Mouse (Mus musculus): ENCODE results near the gene Fgd4. TPM values are rescaled to one million over a fixed set of nuclear protein-coding genes. Genes with fewer than 3 reads are reported as not detected.

The Fgd4 gene
- polyA plus RNA-seq (2015; fragmentation: Nextera tagmentation; extraction: Ambion mirVana): 5.3 and 6.9 TPM in 2 replicates

DNA sequence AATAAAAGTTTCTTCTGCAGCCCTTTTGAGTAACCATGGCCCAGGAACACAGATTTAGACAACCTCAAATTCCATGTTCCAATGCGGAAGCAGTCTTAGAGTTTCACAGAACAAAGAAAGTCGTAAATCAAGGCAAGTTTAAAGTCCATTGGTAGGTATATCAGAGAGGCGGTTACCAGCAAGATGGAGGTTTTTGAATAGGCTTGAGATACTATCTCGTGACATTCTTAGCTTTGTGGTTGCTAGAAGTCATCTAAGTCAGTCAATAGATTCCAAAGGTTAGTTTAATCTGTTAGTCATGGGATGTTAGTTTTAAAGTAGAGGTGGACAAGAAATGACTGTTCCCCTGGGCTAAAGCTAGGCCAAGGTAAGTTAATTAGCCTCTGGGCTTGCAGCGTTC, at the start of gene Fgd4:
Gene Fgd4, minus strand, starts transcription at position 89 of the 400 bp plus-strand sequence.
- peak within 1 kb of the TSS; percentile 83 for H3K27ac ChIP-seq
- H3K4me3 ChIP-seq: peak within 1 kb of the TSS; percentile 83
- WGBS: 47% methylated on average over 5 of the region's 5 CpGs
- no peaks in the 10 kb centered on the region for H3K36me3 ChIP-seq
- no peak for ATAC-seq (ENCODE audit: borderline replicate concordance, extremely low read depth, low FRiP score, low TSS enrichment)
- no peaks in the 10 kb centered on the region for H3K9me3 ChIP-seq
- H3K4me2 ChIP-seq: peak within 1 kb of the TSS; percentile 97
- peaks cover 8% of the 10 kb centered on the region; the same call in 1 of the 2 replicates for H3K4me1 ChIP-seq
- 0 out of 2 replicates have a peak, but pooled peaks cover 5% of the 10 kb centered on the region for H3K27me3 ChIP-seq
- peak within 1 kb of the TSS; percentile 78 for H3K9ac ChIP-seq

DNA sequence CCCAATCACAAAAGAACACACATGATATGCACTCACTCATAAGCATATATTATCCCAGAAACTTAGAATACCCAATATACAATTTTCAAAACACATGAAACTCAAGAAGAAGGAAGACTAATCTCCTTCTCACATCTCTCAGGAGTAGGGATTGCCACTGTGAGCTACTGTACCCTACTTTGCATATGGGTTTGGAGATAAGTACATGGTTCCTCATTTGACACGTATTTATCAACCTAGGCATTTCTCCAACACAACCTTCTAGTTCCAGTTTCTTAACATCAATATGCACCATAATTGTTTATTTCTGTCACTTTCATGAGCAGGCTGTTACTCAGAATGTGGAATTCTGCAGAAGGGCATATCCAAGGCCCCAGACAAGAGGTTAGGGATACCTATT, 44.8 kb upstream of the Fgd4 start:
- 78% methylated on average over 1 of the region's 1 CpGs for WGBS
- Histone ChIP-seq H3K27me3 (no peaks in the 10 kb centered on the region), H3K9ac (no peak overlapping the region), H3K4me2 (no peak overlapping the region), H3K27ac (no peak overlapping the region), H3K4me1 (no peaks in the 10 kb centered on the region), H3K4me3 (no peak overlapping the region), H3K36me3 (no peaks in the 10 kb centered on the region), H3K9me3 (no peaks in the 10 kb centered on the region)
- ATAC-seq (ENCODE audit: borderline replicate concordance, extremely low read depth, low FRiP score, low TSS enrichment): no peak

DNA sequence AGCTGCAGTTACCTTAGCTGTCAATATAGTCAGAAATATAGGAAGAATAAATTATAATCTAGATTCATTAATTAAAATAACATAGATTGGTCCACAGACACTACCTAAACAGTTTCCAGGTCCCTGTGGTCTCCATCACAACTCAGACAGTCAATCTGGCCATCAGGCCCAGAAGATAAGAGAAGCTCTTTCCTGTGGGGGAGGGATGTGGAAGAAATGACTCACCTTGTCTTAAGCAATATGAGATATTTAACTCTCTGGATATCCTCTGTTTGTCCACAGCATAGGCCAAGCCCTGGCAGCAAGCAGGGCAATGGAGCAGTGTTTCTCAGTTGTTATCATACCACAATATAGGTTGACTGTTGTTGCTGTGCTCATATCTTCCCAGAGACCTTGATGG, 33.4 kb upstream of the Fgd4 start:
- Histone ChIP-seq H3K9me3 (no peaks in the 10 kb centered on the region), H3K27ac (no peak overlapping the region), H3K4me2 (no peak overlapping the region), H3K4me3 (no peak overlapping the region), H3K9ac (no peak overlapping the region), H3K36me3 (no peaks in the 10 kb centered on the region), H3K4me1 (no peaks in the 10 kb centered on the region), H3K27me3 (no peaks in the 10 kb centered on the region)
- no peak for ATAC-seq (ENCODE audit: borderline replicate concordance, extremely low read depth, low FRiP score, low TSS enrichment)

DNA sequence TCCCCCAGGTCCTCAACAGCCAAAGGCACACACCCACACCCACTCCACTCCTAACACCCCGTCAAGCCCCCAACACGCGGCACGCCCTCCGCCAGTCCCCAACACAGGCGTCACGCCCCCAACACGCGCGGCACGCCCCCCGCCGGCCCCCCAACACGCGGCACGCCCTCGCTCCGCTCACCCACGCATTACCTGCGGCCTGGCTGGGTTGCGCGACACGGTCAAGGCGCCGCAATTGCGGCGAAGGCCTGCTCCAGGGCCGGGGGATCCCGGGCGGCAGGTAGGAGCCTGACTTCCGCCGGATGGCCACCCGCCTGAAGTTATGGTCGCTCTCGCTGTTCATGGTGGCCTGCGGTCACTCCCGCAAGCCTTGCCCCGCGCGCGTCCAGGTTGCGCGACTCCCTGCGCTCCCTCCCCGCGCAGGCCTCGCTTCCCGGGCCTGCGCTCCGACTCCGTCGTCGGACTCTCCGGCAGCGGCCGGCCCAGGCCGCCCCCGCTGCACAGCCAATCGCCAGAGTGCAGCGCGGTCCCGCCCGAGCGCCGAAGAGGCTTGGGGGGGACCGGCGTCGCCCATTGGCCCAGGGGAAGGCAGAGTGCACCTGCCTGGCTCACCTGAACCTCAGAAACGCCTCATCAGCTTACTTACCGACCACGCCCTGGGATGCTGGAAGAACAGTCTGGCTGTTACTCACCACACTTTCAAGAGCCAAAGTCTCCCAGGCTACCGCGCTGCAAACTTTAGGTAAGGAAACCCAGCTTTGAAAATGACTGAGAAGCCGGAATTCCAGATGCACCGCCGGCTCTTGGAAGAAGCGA, 555 bp downstream of the Fgd4 start:
- WGBS: under 1% methylated on average over 77 of the region's 77 CpGs
- peak; percentile 95 for ATAC-seq (ENCODE audit: borderline replicate concordance, extremely low read depth, low FRiP score, low TSS enrichment)
- Histone ChIP-seq H3K4me3 (peak overlapping the region; percentile 83), H3K9ac (peak overlapping the region; percentile 78), H3K27me3 (0 out of 2 replicates have a peak, but pooled peaks cover 5% of the 10 kb centered on the region), H3K27ac (peak overlapping the region; percentile 83), H3K4me2 (peak overlapping the region; percentile 97), H3K4me1 (peaks cover 8% of the 10 kb centered on the region; the same call in 1 of the 2 replicates), H3K36me3 (no peaks in the 10 kb centered on the region), H3K9me3 (no peaks in the 10 kb centered on the region)

DNA sequence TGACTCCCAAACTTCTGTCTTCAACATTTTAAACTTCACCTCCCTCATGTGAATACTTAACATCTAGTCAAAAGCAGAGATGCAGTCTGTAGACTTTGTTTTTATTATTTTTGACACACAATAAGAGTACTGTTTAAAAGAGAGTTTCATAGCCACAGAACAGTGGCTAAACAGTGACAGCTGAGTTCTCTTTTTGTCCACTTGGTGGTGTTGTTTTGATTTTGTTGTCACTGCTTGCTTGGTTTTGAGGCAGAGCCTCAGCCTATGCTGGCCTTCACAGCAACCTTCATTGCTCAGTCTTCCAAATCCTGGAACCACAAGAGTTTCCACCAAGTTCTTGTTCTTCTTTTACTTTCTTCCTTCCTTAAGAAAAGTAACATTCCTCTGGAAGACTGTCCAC, 3.8 kb downstream of the Fgd4 start:
- no peak overlapping the region for H3K27ac ChIP-seq
- no peak overlapping the region for H3K4me3 ChIP-seq
- H3K4me1 ChIP-seq: peaks cover 8% of the 10 kb centered on the region; the same call in 1 of the 2 replicates
- no peaks in the 10 kb centered on the region for H3K36me3 ChIP-seq
- ATAC-seq (ENCODE audit: borderline replicate concordance, extremely low read depth, low FRiP score, low TSS enrichment): no peak
- H3K27me3 ChIP-seq: 0 out of 2 replicates have a peak, but pooled peaks cover 5% of the 10 kb centered on the region
- no peaks in the 10 kb centered on the region for H3K9me3 ChIP-seq
- H3K4me2 ChIP-seq: no peak overlapping the region
- H3K9ac ChIP-seq: no peak overlapping the region

DNA sequence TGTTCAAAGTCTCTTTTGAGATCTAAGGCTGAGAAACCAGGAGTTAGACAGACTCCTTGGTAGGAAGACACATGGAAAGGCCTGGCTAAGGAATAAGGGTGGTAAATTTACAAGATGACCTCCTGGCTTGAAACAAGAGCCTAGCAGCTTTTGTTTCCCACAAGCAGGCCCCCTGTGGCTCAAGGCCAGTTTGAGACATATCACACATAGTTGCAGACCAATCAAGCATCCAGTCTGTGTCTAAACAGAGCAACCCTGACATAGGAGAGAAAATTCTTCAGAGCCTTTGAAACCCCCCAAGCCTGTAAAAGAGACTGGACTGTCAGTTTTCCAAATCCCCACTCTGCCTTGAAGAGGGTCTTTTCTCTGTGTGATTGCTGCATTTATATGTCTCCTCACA, 7.7 kb downstream of the Fgd4 start:
- H3K9ac ChIP-seq: no peak overlapping the region
- H3K4me1 ChIP-seq: no peaks in the 10 kb centered on the region
- H3K27ac ChIP-seq: no peak overlapping the region
- H3K36me3 ChIP-seq: no peaks in the 10 kb centered on the region
- no peaks in the 10 kb centered on the region for H3K9me3 ChIP-seq
- no peak overlapping the region for H3K4me2 ChIP-seq
- no peak; the same call in 1 of the 2 replicates for ATAC-seq (ENCODE audit: borderline replicate concordance, extremely low read depth, low FRiP score, low TSS enrichment)
- no peaks in the 10 kb centered on the region for H3K27me3 ChIP-seq
- H3K4me3 ChIP-seq: no peak overlapping the region

DNA sequence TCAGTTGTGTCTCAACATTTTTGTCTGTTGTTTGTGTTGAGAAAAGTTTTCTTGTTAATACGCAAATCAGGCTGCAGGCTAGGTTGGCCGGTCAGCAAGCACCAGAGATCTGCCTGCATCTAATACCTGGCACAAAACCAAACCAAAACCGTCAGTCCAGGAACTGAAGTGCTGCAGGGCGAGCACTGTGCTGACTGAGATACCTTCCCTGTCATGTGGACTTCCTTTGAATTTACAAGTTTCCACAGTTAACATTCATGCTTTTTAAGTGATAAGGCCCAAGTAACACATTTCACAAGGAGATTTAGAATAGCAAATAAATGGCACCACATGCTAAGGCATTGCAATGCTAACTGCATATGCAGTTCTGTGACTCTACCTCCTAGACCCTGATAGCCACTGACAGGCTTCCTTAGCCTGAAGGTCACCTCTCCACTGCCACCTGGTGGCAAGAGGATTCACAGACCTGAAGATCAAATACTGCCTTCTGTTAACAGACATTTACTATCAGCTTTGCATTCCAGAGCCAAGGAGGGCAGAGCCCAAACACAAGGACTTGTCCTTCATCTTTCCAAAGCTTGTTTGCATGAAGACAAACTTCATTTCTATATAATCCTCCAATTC, 15.8 kb downstream of the Fgd4 start:
- no peak overlapping the region for H3K4me3 ChIP-seq
- H3K9ac ChIP-seq: no peak overlapping the region
- no peak overlapping the region for H3K27ac ChIP-seq
- no peaks in the 10 kb centered on the region for H3K36me3 ChIP-seq
- WGBS: 65% methylated on average over 4 of the region's 4 CpGs
- H3K4me1 ChIP-seq: no peaks in the 10 kb centered on the region
- H3K9me3 ChIP-seq: no peaks in the 10 kb centered on the region
- H3K27me3 ChIP-seq: no peaks in the 10 kb centered on the region
- H3K4me2 ChIP-seq: no peak overlapping the region
- ATAC-seq (ENCODE audit: borderline replicate concordance, extremely low read depth, low FRiP score, low TSS enrichment): no peak

DNA sequence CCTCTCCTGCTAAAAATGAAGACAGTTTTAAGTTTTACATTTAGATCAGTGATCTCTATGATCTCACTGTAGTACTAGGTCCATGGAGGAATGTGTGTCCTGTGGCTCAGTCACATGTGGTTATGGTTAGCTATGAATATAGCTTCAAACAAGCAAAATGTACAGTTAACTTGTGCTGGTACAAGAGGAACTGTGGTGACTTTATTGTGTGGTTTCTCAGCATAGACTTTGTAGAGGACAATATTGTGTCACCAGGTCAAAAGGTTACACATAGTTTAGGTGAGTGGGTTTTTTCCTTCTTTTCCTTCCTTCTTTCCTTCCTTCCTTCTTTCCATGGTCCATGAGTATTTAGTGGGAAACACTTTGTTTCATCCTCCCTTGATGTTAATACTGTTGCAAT, 23.8 kb downstream of the Fgd4 start:
- H3K4me2 ChIP-seq: no peak overlapping the region
- no peaks in the 10 kb centered on the region for H3K4me1 ChIP-seq
- no peak overlapping the region for H3K9ac ChIP-seq
- H3K9me3 ChIP-seq: no peaks in the 10 kb centered on the region
- H3K36me3 ChIP-seq: no peaks in the 10 kb centered on the region
- no peak overlapping the region for H3K4me3 ChIP-seq
- ATAC-seq (ENCODE audit: borderline replicate concordance, extremely low read depth, low FRiP score, low TSS enrichment): no peak
- H3K27ac ChIP-seq: no peak overlapping the region
- H3K27me3 ChIP-seq: no peaks in the 10 kb centered on the region

DNA sequence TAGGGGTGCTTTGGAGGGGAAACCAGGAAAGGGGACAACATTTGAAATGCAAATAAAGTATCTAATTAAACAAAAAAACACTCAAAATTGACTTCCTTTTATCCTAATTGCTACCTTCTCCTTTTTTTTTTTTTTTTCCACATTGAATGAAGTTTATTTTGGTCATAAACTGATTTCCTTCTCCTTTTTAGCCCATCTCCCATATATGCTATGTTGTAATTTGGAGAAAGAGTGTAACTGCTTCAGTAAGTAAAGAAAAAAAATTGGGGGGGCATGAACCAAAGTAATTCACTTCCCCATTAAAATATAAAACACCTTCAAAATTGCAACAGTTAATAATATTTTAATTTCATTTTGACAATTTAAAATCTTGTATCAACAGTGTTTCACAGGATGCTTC, 25.8 kb downstream of the Fgd4 start:
- ATAC-seq (ENCODE audit: borderline replicate concordance, extremely low read depth, low FRiP score, low TSS enrichment): no peak
- no peak overlapping the region for H3K4me3 ChIP-seq
- H3K9ac ChIP-seq: no peak overlapping the region
- no peaks in the 10 kb centered on the region for H3K36me3 ChIP-seq
- H3K9me3 ChIP-seq: no peaks in the 10 kb centered on the region
- H3K27me3 ChIP-seq: no peaks in the 10 kb centered on the region
- H3K4me1 ChIP-seq: no peaks in the 10 kb centered on the region
- H3K27ac ChIP-seq: no peak overlapping the region
- H3K4me2 ChIP-seq: no peak overlapping the region

DNA sequence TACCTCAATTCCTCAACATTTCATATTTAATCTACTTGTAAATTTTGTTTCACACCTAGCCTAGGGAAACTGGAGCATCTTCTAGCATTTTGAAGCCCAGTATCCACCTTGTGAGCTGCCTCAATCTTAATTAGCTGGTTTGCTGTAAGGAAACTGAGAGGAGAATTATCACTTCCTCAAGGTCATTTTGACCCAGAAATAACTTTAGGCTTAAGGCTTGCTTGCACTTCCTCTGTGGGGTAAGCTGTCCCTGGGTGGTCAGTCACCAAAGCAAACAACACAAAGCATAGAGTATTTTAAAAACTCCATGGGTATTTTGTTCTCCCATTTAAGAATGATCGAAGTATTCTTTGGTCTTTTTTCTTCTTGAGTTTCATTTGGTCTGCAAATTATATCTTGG, 27.2 kb downstream of the Fgd4 start:
- H3K36me3 ChIP-seq: no peaks in the 10 kb centered on the region

DNA sequence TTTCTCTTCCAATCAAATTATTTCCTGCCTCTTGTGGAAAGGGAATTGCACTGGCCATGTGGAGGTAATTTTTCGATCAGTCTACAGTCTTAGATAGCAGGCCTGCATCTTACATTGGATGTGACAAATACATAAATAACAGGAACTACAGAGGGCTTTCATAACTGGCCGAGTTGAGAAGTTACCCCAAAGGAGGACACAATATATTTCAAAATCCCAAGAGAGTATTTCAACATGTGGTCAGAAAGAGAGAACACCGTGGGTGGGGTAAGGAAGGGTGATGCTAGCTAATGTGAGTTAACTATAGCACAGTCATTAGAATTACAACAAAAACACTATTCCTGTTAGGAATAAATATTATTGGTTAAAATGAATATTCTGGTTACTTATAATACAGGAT, 29.0 kb downstream of the Fgd4 start:
- Histone ChIP-seq H3K27me3 (no peaks in the 10 kb centered on the region), H3K4me3 (no peak overlapping the region), H3K36me3 (no peaks in the 10 kb centered on the region), H3K4me1 (no peaks in the 10 kb centered on the region), H3K9ac (no peak overlapping the region), H3K4me2 (no peak overlapping the region), H3K27ac (no peak overlapping the region), H3K9me3 (no peaks in the 10 kb centered on the region)
- no peak for ATAC-seq (ENCODE audit: borderline replicate concordance, extremely low read depth, low FRiP score, low TSS enrichment)
- WGBS: 74% methylated on average over 3 of the region's 3 CpGs

More for the DNA sequence above, 27.2 kb downstream of the Fgd4 start:
- Histone ChIP-seq H3K9me3 (no peaks in the 10 kb centered on the region), H3K4me3 (no peak overlapping the region), H3K9ac (no peak overlapping the region), H3K27ac (no peak overlapping the region), H3K4me2 (no peak overlapping the region), H3K4me1 (no peaks in the 10 kb centered on the region), H3K27me3 (no peaks in the 10 kb centered on the region)
- 97% methylated on average over 1 of the region's 1 CpGs for WGBS
- ATAC-seq (ENCODE audit: borderline replicate concordance, extremely low read depth, low FRiP score, low TSS enrichment): no peak

DNA sequence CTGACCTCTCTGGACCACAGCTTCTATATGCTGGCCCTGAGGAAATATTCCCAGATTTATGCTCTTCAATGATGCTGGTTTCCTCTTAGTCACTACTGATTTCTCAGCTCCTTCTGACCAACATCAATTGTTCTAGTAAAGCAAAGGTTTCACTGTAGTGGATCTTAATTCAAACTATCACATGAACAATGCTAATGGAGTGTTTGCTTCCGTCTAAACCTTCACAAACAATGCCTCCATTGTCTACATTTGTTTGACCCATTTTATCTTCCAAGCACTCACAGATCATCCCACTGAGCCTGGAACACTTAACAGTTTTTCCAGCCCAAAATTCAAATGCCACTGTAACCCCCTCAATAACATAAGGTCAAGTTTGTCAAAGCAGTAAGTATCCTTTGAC, 33.6 kb downstream of the Fgd4 start:
- H3K9ac ChIP-seq: no peak overlapping the region
- H3K4me3 ChIP-seq: no peak overlapping the region
- no peaks in the 10 kb centered on the region for H3K4me1 ChIP-seq
- 53% methylated on average over 1 of the region's 1 CpGs for WGBS
- H3K36me3 ChIP-seq: no peaks in the 10 kb centered on the region
- no peak for ATAC-seq (ENCODE audit: borderline replicate concordance, extremely low read depth, low FRiP score, low TSS enrichment)
- H3K4me2 ChIP-seq: no peak overlapping the region
- no peaks in the 10 kb centered on the region for H3K9me3 ChIP-seq
- H3K27me3 ChIP-seq: no peaks in the 10 kb centered on the region
- no peak overlapping the region for H3K27ac ChIP-seq

Data from lung, embryonic 15.5 days (tissue).